Mouse (Mus musculus) kidney, adult 2 months (tissue): ENCODE measurements around the gene Exo5.

Experiments used
- CTCF ChIP-seq: fragments of 200-500 bp; conservative IDR thresholded peaks from 2 replicates; pipeline ENCODE4 v1.5.1; 2011; ENCODE audit warnings: low read depth, mild to moderate bottlenecking, control low read depth, low read length, moderate library complexity, mixed read lengths; ENCODE audit not compliant: insufficient read depth, insufficient read length
- POLR2A ChIP-seq: fragments of 200-500 bp; IDR thresholded peaks from one replicate; pipeline ENCODE4 v1.6.1; 2011; ENCODE audit warnings: low read depth, low read length, control low read depth

DNA sequence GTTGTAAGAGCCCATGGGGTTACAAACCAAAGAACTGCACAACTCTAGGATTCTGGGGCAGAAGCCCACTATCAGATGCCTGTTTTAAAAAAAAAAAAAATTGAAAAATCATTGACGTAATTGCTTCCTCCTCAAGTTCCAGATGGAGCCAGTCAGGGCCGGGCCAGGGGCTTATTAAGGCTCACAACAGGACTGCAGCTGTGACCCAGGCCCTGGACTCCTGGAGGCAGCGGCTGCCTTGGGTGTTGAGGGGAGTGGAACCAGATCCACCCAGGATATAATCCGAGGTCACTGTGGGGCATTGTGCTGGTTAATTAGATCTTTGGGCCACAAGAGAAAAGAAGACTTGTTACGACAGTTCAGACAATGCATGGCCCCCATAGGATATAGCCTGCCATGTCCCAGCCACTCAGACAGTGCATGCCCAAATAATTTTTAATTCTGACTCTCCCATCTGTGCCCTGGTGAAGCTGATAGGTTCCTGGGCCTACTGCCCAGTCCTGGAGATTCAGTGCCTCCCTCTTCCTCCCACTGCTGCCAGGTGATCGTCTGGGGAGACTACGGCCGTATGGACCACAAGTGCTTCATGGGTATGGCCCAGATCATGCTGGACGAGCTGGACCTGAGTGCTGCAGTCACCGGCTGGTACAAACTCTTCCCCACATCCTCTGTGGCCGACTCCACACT lies 33.9 kb downstream of the Exo5 start:
- TF ChIP-seq POLR2A (no peak), CTCF (no peak)
